Mouse (Mus musculus) cerebral cortex, adult 2 months (tissue): ENCODE data around the gene Myog.

ENCODE experiments used
- WGBS: fragments of 180-500 bp; shearing (Covaris S2); methylation state at CpG from one replicate; pipeline ENCODE4 v1.1.7; 2018; 5-methylcytosine and 5-hydroxymethylcytosine counted together

Gene Myog

DNA sequence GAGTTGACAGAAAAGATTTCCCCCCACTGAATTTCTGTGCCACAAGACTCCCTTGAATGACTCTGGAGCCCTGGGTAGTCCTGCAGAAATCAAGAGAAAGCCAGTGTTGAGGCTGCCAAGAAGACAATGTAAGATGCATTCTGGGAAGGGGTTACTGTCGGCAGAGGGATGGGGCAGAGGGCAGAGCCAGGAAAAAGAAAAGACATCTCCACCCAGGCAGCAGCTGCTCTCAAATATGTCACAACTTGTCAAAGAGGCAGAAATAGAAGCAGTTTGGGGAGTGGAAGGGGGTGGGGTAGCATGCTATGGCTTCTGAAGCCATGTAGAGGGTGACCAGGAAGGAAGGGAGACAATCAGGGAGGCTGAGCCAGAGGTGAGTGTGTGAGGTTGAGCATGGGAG, 6.7 kb upstream of the Myog start:
- 27% methylated on average over 1 of the region's 1 CpGs for WGBS

DNA sequence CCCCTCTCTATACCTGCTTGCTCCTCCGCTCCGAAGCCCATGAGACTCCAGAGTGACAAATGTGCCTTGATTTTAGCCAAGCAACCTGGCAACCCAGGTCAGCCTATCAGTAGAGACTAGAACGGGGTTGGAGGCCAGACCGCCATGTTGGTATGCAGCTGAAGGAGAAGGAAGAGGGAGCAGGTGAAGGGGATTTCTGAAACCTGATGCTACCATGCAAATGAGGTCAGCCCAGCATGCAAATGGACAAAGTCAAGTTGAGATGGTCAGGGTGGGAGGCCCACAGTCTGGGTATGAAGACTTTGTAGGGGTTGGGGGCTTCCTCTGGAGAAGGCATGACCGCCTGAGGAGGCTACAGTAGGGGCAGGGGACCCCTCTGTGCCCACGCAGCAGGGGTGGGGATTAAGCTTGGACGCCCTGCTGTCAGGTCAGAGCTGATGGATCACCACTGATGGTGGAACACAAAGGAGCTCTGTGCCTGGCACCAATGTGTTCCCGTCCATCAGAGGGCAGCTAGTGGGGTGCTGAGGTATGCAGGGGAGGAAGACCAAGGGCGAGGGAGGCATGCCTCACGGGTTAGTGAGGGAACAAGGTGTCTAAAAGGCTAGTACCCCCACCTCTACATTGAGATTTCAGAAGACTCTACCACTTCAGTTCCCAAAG, 4.2 kb upstream of the Myog start:
- WGBS: 82% methylated on average over 10 of the region's 10 CpGs

DNA sequence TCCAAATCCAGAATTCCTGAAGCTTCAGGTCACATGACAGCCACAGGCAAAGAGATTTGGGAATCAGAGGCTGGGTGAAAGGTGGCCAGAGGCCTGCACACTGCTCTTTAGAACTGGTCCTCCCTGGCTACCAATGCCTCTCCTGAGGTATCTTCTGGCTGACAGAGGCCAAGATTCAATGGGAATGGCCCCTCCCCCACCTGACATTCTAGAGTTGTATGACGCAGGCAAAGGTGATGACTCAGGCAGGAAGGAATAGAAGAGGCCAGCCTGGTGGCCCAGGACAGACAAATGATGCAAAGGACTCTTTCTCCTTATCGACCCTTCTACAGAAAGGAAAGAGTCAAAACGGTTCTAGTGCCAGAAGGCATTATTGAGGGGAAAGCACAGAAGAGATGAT, 1.6 kb upstream of the Myog start:
- WGBS: 85% methylated on average over 3 of the region's 3 CpGs

DNA sequence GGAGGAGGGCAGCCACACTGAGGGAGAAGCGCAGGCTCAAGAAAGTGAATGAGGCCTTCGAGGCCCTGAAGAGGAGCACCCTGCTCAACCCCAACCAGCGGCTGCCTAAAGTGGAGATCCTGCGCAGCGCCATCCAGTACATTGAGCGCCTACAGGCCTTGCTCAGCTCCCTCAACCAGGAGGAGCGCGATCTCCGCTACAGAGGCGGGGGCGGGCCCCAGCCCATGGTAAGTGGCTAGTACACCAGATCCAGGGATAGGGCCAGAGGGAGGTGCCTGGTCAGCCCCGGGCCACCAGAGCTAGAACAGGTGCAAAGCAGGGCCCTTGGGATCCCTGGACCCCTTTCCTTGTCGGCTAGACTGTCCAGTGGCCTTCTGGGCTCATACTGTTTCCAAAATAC, 511 bp downstream of the Myog start:
- 95% methylated on average over 13 of the region's 13 CpGs for WGBS

DNA sequence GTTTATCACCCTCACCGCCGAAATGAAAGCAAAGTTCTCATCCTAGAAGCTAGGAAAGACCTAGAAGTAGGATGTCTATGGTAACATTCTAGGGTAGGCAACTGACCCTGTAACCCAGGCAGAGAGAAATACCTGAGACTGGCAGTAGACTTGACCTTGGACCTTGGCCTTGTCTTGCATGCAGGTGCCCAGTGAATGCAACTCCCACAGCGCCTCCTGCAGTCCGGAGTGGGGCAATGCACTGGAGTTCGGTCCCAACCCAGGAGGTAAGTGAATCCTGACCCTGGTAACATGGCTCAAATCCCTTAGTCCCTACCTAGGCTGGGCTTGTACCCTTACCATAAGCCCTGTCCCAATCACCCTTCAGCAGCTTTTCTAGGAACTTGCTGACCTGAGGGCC, 1.1 kb downstream of the Myog start:
- WGBS: 74% methylated on average over 5 of the region's 5 CpGs

DNA sequence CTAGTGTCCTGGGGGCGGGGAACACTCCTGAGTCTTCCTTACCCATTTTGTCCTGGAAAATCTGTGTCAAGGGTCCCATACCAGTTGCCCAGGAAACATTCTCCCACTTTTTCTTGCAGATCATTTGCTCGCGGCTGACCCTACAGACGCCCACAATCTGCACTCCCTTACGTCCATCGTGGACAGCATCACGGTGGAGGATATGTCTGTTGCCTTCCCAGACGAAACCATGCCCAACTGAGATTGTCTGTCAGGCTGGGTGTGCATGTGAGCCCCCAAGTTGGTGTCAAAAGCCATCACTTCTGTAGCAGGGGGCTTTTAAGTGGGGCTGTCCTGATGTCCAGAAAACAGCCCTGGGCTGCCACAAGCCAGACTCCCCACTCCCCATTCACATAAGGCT, 1.8 kb downstream of the Myog start:
- 91% methylated on average over 8 of the region's 8 CpGs for WGBS

DNA sequence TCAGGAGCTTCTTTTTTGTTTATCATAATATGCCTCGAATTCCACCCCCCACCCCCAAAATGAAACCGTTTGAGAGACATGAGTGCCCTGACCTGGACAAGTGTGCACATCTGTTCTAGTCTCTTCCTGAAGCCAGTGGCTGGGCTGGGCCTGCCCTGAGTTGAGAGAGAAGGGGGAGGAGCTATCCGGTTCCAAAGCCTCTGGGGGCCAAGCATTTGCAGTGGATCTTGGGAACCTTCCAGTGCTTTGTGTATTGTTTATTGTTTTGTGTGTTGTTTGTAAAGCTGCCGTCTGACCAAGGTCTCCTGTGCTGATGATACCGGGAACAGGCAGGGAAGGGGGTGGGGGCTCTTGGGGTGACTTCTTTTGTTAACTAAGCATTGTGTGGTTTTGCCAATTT, 2.3 kb downstream of the Myog start:
- 45% methylated on average over 5 of the region's 5 CpGs for WGBS

DNA sequence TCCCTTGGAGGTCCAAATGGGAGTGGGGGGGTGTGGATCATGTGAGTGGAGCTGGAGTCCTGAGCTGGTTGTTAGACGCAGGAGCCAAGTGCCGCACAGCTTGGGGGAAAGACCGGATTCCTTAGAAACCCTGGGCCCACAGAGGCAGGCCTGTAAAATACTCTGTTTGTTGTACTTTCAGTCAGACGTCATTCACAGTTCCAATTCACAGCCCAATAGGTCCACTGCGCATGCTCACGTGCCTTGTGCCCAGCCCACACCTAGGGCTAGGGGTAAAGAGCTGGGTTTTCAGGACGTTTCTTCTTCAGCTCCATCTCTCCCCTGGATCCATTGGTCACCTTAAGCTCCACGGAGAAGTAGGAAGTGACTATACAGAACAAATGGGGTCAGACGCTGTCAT, 2.8 kb downstream of the Myog start:
- WGBS: 64% methylated on average over 9 of the region's 9 CpGs

DNA sequence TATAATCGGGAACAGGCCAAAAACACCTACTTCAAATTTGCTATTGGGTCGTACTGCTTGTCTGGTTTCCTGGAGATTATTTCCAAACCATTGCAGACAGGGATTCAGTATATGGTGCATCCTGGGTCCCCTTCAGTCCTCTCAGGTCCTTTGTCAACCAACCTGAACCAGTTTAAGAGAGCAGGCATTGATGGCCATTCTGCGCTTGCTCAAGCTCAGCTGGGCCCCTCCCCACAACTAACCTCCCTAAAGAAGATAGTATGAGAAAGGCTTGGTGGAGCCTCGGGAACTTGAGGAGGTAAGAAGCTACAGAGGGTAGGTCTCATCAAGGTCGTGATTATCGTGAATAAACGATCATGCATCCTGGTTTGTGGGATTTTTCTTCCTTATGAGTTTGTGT, 3.5 kb downstream of the Myog start:
- 92% methylated on average over 7 of the region's 7 CpGs for WGBS

DNA sequence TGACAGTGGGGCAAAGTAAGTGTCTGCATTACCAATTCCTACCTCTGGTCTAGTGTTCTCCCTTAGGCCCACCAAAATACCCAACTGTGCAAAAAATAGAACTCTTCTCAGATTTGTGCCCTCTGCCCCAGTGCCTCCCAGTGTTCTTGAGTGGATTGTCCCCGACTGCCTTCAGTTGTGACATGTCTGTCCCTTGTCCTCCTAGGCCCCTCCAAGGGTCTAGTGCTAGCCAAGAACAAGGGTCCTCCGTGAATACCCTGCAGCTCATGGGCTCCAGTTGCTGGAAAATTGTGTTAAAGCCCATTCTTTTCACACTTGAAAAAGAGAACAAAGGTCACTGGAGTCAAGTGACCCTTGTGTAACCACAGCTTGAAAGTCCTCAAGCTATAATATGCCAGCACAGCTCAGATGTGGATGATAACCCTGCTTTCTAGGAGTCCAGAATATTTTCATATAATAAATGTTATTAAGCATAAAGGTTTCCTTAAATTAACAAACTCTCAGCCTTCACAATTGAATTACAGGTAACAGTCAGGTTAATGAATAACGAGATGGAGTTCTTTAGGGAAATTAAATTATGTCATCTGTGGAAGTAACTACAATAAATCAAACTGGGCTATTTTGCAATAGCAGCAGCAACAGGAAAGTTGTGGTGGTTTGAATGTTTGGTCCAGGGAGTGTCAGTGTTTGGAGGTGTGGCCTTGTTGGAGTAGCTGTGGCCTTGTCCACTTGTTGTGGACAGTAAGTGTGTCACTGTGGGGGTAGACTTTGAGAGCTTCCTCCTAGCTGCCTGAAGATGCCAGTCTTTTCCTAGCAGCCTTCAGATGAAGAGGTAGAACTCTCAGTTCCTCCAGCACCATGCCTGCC, 4.2 kb downstream of the Myog start:
- WGBS: 89% methylated on average over 3 of the region's 3 CpGs

DNA sequence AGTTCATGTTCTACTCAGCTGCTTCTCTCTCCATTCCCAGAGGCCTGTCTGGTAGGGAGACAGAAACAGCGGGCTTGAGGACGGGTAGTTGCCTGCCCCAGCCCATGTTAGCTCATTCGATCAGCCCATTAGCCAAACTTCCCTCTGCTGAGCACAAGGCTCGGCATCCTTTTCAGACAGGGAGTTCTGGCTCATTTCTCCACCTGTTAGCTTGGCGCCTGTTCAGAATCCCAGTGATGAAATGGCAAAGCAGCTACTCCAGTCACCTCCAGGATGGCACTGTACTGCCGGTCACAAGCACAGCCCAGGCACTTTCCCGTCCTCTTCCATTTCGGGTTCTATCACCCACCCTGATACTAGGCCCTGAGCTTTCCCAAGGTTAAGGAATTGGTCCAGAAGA, 7.5 kb downstream of the Myog start:
- WGBS: 79% methylated on average over 8 of the region's 8 CpGs

DNA sequence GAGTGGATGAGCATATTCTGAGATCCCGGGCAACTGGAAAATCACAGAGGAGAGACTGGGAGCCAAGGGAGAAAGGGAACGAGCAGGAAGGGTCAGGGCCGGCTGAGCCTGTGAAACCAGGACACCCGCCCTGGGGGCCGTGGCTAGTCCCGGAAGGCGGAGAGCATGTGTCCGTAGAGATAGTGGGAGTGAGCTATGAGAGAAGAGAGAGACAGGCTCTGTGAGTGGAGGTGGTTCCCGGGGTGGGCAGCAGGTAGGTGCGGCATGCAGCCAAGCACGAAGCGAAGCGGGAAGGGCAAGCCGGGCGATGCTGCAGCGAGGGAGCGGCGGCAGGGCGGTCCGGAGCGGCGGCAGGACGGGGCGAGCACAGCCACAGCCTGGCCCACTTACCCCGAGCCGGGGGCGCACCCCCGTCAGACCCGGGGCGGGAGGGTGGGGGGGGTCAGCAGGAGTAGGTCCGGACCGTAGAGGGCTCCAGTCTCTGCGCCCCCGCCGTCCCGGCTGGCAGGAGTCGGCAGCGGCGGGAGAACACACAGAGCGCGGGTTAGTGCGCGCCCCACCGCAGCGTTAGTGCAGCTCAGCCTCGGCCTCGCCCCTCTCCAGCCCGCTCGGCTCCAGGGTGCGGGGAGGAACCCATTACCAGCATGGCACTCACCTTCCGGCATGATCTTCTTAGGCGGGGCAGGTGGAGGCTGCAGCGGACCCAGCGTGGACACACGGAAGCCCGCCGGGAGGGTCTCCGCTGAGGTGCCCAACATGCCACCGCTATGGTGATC, 9.0 kb downstream of the Myog start:
- WGBS: 41% methylated on average over 57 of the region's 59 CpGs

DNA sequence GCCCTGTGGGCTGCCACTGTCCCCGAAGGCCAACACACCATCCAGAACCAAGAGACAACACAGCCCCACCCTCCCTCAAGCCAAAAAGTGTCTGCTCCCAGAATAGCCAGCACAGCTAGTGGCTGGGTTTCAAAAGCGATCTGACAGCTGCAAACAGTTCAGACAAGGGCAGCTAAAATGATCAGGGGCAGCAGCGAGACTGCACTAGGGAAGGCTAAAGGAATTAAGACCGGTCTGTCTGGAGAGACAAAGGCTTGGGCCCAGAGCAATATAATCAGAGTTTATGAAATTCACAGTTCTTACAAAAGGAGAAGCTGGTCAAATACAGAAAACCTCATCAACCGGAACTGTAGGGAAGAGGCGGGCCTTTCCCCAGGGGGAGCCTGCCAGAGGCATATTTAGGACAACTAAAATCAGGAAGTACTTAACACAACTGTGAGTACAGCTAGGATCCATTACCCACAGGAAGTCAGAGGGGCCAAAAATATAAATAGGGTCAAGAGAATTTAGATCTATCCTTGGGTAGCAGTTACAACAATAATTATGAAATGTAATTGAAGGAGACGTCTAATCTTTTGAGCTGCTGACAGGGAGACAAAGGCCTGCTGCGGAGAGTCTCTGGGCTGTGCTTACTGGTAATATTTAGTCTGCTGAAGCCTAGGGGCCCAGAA, 12.9 kb downstream of the Myog start:
- 46% methylated on average over 8 of the region's 8 CpGs for WGBS

DNA sequence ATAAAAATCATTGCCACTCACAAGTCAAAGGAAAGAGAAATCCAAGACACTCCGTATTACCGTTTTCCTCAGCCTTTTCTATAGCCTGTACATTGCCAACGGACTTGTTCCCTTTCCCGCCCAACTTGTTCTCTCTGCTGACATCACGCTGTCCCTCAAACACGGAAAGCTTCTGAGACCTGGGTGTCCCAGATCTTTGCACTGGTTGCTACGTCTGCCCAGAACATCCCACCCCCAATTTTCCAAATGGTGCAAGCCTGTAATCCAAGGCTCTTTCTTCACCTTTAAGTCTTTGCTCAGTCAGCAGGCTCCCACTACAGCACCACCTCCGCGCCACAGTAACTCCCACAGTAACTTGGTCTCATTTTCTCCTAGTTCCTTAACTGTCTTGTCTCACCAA, 15.2 kb downstream of the Myog start:
- 73% methylated on average over 9 of the region's 9 CpGs for WGBS

DNA sequence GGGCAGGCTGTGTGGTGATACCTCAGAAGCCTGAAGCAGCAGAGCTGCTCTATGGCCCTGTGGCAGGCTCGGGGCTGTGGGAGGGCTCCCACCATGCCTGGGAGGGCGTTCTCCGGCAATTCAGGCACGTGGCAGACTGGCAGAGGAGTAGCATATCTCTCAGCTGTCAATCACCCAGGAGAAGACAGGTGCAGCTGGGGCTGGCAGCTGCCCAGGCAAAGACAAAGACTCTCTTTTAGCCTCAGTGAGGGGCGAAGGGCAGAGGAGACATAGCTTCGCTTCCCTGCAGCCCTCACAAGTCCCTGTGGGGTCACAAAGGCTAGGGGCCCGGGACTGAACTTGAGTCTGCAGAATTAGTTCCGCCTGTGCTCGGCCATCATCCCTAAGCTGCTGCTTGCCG, 17.6 kb downstream of the Myog start:
- 62% methylated on average over 10 of the region's 10 CpGs for WGBS

DNA sequence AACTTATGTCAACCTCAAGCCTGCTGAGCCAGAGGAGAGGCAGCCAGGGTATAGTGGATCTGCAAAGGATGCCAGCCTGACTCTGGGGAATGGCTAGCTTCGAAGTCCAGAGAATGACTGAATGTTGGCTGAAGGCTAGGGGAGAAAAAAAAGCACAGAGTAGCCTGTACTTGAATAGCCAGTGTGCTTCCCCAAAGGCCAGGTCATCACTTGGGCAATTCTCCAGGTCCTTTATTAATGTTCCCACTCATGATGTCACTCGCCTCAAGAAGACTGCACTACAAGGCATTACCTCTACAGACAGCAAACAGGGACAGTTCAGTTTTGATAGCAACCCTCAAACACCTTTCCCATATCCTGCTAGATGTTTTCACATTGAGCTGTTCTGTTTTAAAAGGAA, 20.5 kb downstream of the Myog start:
- 72% methylated on average over 2 of the region's 2 CpGs for WGBS

DNA sequence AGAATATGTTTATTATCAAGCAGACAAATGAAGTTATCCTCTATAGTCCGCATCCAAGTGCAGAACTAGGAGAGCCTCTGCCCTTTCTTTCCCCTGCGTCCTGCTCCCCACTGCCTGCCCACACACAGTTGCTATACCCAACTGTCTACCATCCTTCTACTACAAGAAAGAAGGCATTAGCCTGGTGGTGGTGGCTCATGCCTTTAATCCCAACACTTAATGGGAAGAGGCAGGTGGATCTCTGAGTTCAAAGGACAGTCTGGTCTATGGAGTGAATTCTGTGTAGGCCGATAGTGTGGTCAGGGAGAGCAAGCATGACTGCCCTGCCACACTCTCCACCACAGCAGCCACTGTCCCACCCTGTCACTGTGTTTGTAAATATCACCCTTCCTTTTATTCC, 20.9 kb downstream of the Myog start:
- 95% methylated on average over 3 of the region's 3 CpGs for WGBS

DNA sequence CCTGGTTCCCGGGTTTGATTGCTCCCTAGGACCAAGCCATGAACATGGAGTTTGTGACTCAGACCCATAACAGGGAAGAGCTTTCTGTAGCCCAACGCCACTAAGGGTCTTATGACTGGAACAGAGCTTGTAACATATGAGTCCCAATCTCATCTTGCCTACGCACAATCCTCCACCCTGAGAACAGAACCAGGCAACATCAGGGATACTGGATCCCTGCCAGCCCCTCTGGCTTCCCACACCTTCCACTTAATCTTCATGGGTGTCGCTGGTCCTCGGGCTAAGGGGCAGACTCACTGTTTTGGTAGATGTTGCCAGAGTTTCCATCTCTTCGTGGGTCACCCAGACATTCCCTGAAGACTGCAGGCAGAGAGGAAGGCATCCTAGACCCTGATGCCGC, 22.0 kb downstream of the Myog start:
- WGBS: 81% methylated on average over 7 of the region's 7 CpGs

DNA sequence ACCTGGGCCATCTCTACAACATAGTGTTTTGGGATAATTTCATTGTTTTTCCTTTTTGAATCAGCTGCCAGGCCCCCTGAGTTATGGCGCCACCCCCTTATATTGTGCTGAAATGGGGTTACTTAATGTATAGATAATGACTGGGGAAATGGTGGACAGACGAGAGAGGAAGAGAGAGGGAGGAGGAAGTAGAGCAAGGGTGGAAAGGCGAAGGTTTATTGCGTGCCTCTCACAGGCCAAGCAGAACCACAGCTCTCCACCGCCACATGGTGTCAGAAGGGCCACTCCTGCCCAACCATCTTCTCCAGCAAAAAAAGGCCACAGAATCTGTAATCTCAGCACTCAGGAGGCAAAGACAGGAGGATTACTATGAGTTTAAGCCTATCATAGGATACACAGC, 25.4 kb downstream of the Myog start:
- WGBS: 81% methylated on average over 5 of the region's 5 CpGs

DNA sequence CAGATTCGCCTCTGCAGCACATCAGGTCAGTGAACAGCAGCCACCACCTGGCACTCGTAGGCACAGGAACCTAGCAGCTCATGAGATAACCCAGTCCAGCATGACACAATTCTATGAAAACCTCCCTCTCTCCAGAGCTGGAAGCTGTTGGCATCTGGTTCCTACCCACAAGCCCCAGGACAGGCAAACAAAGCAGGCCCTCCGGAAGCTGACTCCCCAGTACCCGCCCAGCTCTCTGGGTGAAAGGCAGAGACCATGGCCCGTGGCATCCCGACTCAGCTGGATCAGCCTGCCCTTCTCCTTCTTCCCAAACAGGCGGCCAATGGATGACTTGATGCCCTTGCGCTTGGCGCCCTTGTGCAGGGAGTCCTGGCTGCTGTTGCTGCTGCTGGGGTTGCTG, 26.6 kb downstream of the Myog start:
- WGBS: 86% methylated on average over 9 of the region's 9 CpGs

DNA sequence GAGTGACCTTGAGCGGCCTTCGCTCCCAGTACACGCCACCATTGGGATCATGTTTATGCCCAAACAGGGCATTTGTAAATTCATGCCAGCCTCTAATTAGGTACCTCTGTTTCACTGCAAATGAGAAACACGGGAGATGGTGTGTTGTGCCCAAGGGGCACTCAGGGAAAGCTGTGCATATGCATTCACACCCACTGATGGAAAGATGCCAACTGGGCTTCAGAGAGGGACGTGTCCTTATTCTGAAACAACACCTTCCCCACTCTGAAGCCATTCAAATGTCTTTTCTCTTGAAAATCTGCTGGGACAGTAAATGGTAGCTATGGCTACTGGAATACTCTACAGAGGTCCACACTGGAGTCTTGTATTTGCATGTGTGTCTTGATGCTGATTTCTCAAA, 28.5 kb downstream of the Myog start:
- WGBS: 68% methylated on average over 5 of the region's 5 CpGs

DNA sequence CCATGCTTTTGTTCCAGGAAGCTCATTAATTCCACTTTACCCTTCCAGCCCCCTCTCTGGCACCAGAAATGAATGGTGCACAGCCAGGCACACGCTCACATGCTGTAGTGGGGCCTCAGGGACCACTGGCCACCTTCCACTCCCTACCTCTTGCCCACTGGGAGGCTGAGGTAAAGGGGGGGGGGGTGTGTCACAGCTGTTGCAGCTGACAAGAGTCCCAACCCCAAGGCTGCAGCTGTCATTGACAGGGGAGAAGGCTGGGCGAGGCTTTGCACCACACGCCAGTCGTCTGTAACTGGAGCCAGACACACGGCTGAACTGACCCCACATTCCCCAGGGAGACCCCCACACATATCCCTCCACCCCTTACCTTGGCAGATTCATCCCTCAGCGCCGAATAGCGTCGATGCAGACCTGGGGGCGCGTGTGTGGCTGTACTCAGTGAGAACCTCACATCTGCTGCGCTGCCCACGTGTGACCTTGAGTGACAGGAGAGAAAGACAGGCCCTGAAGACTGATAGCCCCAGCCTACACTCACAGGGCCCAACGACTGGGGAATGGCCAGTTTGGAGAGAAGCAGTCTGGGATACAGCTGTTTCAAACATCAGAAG, 31.0 kb downstream of the Myog start:
- 72% methylated on average over 14 of the region's 14 CpGs for WGBS
